Mouse (Mus musculus) NIH3T3 (cell line): ENCODE measurements around the gene Sorcs3.

Source experiments
- DNase-seq: peaks from one replicate; pipeline ENCODE4 v3.0.0-alpha.2; 2012; ENCODE audit warnings: low read depth

Sorcs3 gene

DNA sequence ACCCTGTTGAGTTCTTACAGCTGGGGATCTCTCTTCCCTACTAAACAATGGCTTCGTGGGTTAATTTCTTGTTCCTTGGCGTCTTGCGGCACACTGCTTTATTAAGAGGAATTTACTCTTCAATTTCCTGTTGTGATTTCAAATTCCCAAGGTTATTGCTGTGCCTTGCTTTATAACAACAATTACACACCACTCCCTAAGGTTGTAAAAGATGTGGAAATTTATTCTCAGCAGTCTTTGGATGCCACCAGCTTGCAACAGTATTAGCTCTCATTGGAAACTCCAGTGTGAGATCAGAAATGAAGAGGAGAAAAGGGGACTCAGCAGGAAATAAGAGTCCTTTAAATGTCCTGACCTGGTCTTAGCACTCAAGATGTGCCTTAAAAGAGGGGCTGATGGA is 641.9 kb downstream of the Sorcs3 start:
- DNase-seq, result no peak

DNA sequence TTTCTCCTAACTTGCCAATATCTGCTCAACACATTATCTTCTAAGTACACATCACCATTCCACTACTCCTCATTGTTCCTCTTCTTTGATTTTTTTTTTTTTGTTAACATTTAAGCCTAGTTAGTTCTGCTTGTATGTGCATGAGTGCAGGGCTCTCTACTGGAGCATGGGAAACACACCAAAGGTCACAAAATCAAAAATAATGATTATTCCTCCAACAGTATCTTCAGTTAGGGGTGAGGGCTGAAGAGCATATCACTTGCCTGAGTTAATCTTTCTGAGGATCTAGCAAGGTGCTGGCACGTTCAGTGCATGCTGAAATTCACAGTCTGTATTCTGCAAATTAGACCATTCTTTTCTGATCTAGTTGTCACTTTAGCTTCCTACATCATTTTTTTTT is 644.6 kb downstream of the Sorcs3 start:
- no peak for DNase-seq
